Mouse (Mus musculus): ENCODE results near the gene Nr5a2. TPM values are rescaled to one million over a fixed set of nuclear protein-coding genes. Genes with fewer than 3 reads are reported as not detected.

The Nr5a2 gene
- polyA plus RNA-seq, 1 experiment from 2014 or later = 3.6 TPM

DNA sequence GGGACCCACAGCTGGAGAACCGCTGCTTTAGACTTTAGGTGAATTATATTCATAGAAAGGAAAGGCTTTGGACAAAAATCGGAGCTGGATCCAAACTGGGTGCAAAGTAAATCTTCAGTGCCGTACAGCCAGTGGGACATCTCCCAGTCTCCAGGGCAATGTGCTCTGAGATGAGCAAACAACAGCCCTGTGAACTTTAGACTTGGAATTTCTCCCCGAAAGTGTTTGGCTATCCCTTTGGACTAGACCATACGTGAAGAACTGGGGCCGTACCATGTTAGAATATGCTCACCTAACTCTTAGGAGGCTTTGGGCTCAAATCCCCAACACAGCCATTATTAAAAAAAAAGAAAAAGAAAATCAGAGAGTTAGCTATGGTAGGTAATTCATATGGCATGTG, 30.5 kb downstream of the Nr5a2 start:
- Histone ChIP-seq H3K36me3 (ENCODE audit: insufficient read depth) (no peaks in the 10 kb centered on the region), H3K4me2 (no peak overlapping the region), H3K9ac (no peak overlapping the region), H3K4me1 (ENCODE audit: insufficient read depth) (no peaks in the 10 kb centered on the region), H3K27ac (ENCODE audit: low read depth) (no peak overlapping the region), H3K27me3 (ENCODE audit: insufficient read depth, low read length) (no peaks in the 10 kb centered on the region; the same call in 1 of the 2 replicates), H3K9me3 (ENCODE audit: low read depth, low read length) (no peaks in the 10 kb centered on the region), H3K4me3 (ENCODE audit: low read depth, low read length) (no peak overlapping the region)
- 77% methylated on average over 6 of the region's 6 CpGs for WGBS
- ATAC-seq (ENCODE audit: insufficient read depth) (no peak), DNase-seq (no peak)
- TF ChIP-seq CTCF (IDR thresholded peaks at IDR 0.05; ENCODE audit: low read depth) = no peak

DNA sequence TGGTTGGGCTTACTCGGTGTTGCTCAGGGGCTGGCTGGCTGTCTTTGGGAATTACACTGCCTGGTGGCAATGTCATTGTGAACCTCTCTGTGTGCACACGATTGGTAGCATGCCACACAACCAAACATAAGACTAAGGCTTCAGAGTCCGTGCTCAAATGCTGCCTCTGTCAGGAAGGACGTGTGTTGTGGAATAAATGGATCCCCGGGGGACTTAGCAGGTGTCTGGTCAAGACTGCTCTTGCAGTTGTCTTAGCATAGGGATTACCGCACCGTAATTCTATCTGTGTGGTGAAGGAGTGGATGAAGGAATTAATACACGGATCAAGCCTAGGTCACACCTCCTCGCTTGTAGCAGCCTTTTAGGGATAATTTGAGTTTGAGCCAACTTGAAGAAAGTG, 32.8 kb downstream of the Nr5a2 start:
- Histone ChIP-seq H3K4me2 (no peak overlapping the region), H3K9me3 (ENCODE audit: low read depth, low read length) (no peaks in the 10 kb centered on the region), H3K27ac (ENCODE audit: low read depth) (no peak overlapping the region), H3K9ac (no peak overlapping the region), H3K4me3 (ENCODE audit: low read depth, low read length) (no peak overlapping the region), H3K27me3 (ENCODE audit: insufficient read depth, low read length) (no peaks in the 10 kb centered on the region), H3K36me3 (ENCODE audit: insufficient read depth) (no peaks in the 10 kb centered on the region), H3K4me1 (ENCODE audit: insufficient read depth) (no peaks in the 10 kb centered on the region)
- DNase-seq (no peak), ATAC-seq (ENCODE audit: insufficient read depth) (no peak)
- TF ChIP-seq CTCF (IDR thresholded peaks at IDR 0.05; ENCODE audit: low read depth) = no peak
- WGBS = 62% methylated on average over 9 of the region's 9 CpGs

DNA sequence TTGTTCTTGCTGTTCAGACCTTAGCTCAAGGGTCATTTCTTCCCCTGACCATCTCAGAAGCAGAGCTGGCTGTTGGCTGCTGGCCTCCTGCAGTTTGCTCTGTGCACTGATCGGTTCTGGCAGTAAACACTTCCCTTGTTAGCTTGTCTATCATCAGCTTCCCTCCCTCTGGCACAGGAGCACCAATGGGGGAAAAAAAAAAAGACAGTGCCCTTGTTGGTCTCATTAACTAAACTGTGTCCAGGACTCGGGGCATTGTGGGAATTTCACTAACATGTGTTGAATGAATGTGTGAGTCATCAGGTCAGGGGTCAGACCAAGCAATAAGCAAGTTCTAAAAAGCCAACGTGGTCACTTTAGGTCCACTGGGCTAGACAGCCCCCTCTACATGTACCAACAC, 34.2 kb downstream of the Nr5a2 start:
- Histone ChIP-seq H3K9me3 (ENCODE audit: low read depth, low read length) (no peaks in the 10 kb centered on the region), H3K27ac (ENCODE audit: low read depth) (no peak overlapping the region), H3K9ac (no peak overlapping the region), H3K4me3 (ENCODE audit: low read depth, low read length) (no peak overlapping the region), H3K4me2 (no peak overlapping the region), H3K36me3 (ENCODE audit: insufficient read depth) (no peaks in the 10 kb centered on the region), H3K4me1 (ENCODE audit: insufficient read depth) (no peaks in the 10 kb centered on the region), H3K27me3 (ENCODE audit: insufficient read depth, low read length) (no peaks in the 10 kb centered on the region)
- no peak for ATAC-seq (ENCODE audit: insufficient read depth)
- no peak for DNase-seq
- TF ChIP-seq CTCF (IDR thresholded peaks at IDR 0.05; ENCODE audit: low read depth) = no peak
- WGBS = 13% methylated on average over 3 of the region's 3 CpGs

DNA sequence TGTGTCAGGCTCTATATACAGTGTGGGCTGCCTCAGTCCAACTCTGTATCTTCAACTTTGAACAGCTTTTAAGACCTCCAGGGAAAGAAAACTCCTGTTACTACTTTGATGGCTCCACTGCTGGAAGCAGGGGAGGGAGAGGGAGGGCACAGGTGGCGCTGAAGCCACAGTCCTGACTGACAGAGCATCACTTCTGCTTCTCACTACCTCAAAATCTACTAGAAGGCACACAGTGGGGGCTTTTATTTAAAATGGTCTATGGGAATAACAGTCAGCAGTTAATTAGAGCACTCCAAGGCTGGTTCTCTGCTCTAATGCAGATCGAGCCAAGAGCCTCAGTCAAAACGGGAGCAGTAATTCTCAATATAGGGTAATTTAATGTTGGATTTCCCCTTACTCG, 40.2 kb downstream of the Nr5a2 start:
- no peak for ATAC-seq (ENCODE audit: insufficient read depth)
- WGBS = 78% methylated on average over 4 of the region's 4 CpGs

DNA sequence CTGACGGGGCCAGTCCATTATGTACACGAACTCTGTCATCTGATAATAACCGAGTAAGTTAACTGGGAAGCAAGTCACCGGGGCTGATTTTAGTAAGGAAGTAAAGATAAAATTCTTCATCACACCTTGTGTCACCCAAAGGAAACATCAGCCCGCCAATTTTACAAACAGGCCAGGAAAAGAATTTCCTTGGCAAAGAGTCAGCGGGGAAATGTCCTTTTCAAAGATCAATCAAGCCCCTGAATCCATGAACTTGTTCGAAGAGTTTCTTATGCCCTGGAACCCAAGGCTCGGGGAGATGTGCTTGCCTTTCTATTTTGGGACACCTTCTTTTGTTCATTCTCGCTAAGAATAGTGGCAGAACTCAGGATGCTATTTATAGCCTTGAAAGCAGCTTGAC, 41.5 kb downstream of the Nr5a2 start:
- Histone ChIP-seq H3K27ac (ENCODE audit: low read depth) (no peak overlapping the region), H3K4me1 (ENCODE audit: insufficient read depth) (no peaks in the 10 kb centered on the region), H3K36me3 (ENCODE audit: insufficient read depth) (no peaks in the 10 kb centered on the region), H3K9me3 (ENCODE audit: low read depth, low read length) (no peaks in the 10 kb centered on the region), H3K4me3 (ENCODE audit: low read depth, low read length) (no peak overlapping the region), H3K9ac (no peak overlapping the region), H3K27me3 (ENCODE audit: insufficient read depth, low read length) (no peaks in the 10 kb centered on the region), H3K4me2 (no peak overlapping the region)
- ATAC-seq (ENCODE audit: insufficient read depth) (no peak), DNase-seq (peak; percentile 37)
- 24% methylated on average over 9 of the region's 9 CpGs for WGBS
- TF ChIP-seq CTCF (IDR thresholded peaks at IDR 0.05; ENCODE audit: low read depth) = no peak

More for the DNA sequence above, 40.2 kb downstream of the Nr5a2 start:
- no peaks in the 10 kb centered on the region for H3K9me3 ChIP-seq (ENCODE audit: low read depth, low read length)
- DNase-seq = no peak
- no peaks in the 10 kb centered on the region for H3K4me1 ChIP-seq (ENCODE audit: insufficient read depth)
- H3K4me2 ChIP-seq = no peak overlapping the region
- H3K27ac ChIP-seq (ENCODE audit: low read depth) = no peak overlapping the region
- no peaks in the 10 kb centered on the region for H3K27me3 ChIP-seq (ENCODE audit: insufficient read depth, low read length)
- H3K9ac ChIP-seq = no peak overlapping the region
- H3K36me3 ChIP-seq (ENCODE audit: insufficient read depth) = no peaks in the 10 kb centered on the region
- no peak overlapping the region for H3K4me3 ChIP-seq (ENCODE audit: low read depth, low read length)
- no peak for TF ChIP-seq CTCF (IDR thresholded peaks at IDR 0.05; ENCODE audit: low read depth)

DNA sequence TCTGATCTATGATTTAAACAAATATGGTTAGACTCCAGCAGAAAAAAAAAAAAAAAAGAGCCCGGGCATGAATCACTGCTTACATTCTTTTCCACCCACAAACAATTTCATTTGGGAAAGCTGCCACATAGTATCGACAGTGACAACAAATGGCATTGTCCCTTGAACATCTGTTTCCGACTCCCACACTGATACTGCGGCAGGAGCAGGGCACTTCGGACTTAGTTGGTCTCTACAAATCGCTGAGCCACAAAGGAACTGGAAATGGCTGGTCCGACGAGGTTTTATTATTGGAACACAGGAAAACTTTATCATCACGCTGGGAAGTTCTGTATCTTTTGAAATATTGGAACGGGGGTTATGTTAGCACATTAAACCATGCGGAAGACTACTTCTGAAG, 44.8 kb downstream of the Nr5a2 start:
- 38% methylated on average over 11 of the region's 11 CpGs for WGBS
- DNase-seq (peak; percentile 80), ATAC-seq (ENCODE audit: insufficient read depth) (no peak; the same call in 1 of the 2 replicates)
- Histone ChIP-seq H3K4me1 (ENCODE audit: insufficient read depth) (no peaks in the 10 kb centered on the region), H3K4me2 (peak overlapping the region; percentile 23; the same call in 1 of the 2 replicates), H3K9me3 (ENCODE audit: low read depth, low read length) (no peaks in the 10 kb centered on the region), H3K27me3 (ENCODE audit: insufficient read depth, low read length) (no peaks in the 10 kb centered on the region), H3K4me3 (ENCODE audit: low read depth, low read length) (no peak overlapping the region), H3K9ac (no peak overlapping the region), H3K27ac (ENCODE audit: low read depth) (no peak overlapping the region), H3K36me3 (ENCODE audit: insufficient read depth) (no peaks in the 10 kb centered on the region)
- no peak for TF ChIP-seq CTCF (IDR thresholded peaks at IDR 0.05; ENCODE audit: low read depth)

DNA sequence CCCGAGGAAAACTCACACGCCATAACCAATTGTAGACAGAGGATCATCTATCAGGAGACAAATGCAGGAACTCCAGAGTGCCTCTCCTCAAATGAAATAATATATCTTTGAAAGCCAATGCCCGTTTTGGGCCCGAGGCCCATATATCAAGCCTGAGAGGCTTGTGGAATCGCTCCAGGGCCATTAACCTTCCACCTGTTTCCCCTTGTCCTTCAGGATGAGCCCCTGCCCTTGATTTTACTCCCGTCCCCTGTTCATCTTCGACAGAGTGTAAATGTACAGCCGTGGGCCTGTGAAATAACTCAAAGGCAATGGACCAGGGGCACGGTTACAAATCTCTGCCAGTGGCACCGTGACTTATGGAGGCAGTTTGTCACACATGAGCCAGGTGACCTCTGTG, 48.3 kb downstream of the Nr5a2 start:
- Histone ChIP-seq H3K4me1 (ENCODE audit: insufficient read depth) (no peaks in the 10 kb centered on the region), H3K9me3 (ENCODE audit: low read depth, low read length) (no peaks in the 10 kb centered on the region), H3K9ac (no peak overlapping the region), H3K27ac (ENCODE audit: low read depth) (no peak overlapping the region), H3K27me3 (ENCODE audit: insufficient read depth, low read length) (no peaks in the 10 kb centered on the region), H3K36me3 (ENCODE audit: insufficient read depth) (no peaks in the 10 kb centered on the region), H3K4me2 (no peak overlapping the region), H3K4me3 (ENCODE audit: low read depth, low read length) (no peak overlapping the region)
- DNase-seq (no peak), ATAC-seq (ENCODE audit: insufficient read depth) (no peak)
- no peak for TF ChIP-seq CTCF (IDR thresholded peaks at IDR 0.05; ENCODE audit: low read depth)
- WGBS = 69% methylated on average over 10 of the region's 10 CpGs

DNA sequence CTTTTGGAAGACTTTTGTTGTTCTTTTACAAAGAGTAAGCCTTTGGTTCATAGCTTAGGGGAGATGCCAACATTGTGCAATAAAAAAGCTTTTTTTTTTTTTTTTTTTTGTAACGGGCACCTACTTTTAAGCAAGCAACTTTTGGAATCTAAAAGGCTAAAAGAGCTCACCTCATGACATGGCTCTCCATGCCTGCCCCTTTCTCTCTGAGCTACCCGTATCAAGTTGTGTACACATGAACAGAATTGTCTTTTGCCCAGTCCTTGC, 48.7 kb downstream of the Nr5a2 start:
- no peak for DNase-seq
- H3K9me3 ChIP-seq (ENCODE audit: low read depth, low read length) = no peaks in the 10 kb centered on the region
- H3K36me3 ChIP-seq (ENCODE audit: insufficient read depth) = no peaks in the 10 kb centered on the region
- 53% methylated on average over 2 of the region's 2 CpGs for WGBS
- H3K27me3 ChIP-seq (ENCODE audit: insufficient read depth, low read length) = no peaks in the 10 kb centered on the region
- TF ChIP-seq CTCF (IDR thresholded peaks at IDR 0.05; ENCODE audit: low read depth) = no peak
- no peak overlapping the region for H3K9ac ChIP-seq
- no peak overlapping the region for H3K4me2 ChIP-seq
- ATAC-seq (ENCODE audit: insufficient read depth) = no peak
- H3K4me1 ChIP-seq (ENCODE audit: insufficient read depth) = no peaks in the 10 kb centered on the region
- no peak overlapping the region for H3K4me3 ChIP-seq (ENCODE audit: low read depth, low read length)
- no peak overlapping the region for H3K27ac ChIP-seq (ENCODE audit: low read depth)

Measured in lung, embryonic 14.5 days (tissue).